Mouse (Mus musculus) spleen, postnatal 36 days (tissue): ENCODE data around the gene Ubfd1.
"Not testable (repeated sequence)": the region's sequence is repeated elsewhere in the genome, so short reads cannot be mapped to it uniquely, and the experiment has no call there.

Experiments
- DNase-seq, 2 experiments: peaks; one replicate each; pipeline ENCODE4 v3.0.0; 2022; ENCODE audit warnings: low spot score in 2 of 2, mixed read lengths in 1 of 2

Gene Ubfd1

GRCm38 (mm10) chr7:122087195-122087982, 20.4 kb downstream of the Ubfd1 start:
- peak; percentile 41 to 47 for DNase-seq

GRCm38 (mm10) chr7:122094564-122095330, 27.8 kb downstream of the Ubfd1 start:
- peak; percentile 14 to 38 for DNase-seq

GRCm38 (mm10) chr7:122098009-122098408, 31.0 kb downstream of the Ubfd1 start:
- DNase-seq = no peak

GRCm38 (mm10) chr7:122099222-122099621, 32.2 kb downstream of the Ubfd1 start:
- DNase-seq = peak; percentile 32 to 33

GRCm38 (mm10) chr7:122101014-122101746, 34.2 kb downstream of the Ubfd1 start:
- DNase-seq = not testable (repeated sequence)

GRCm38 (mm10) chr7:122101747-122102244, 34.8 kb downstream of the Ubfd1 start, which contains the start of gene Ndufab1:
Gene Ndufab1, minus strand, starts transcription at chr7:122101886.
- DNase-seq = peak; percentile 85

- no peak for DNase-seq
Observed at GRCm38 (mm10) chr7:122108206-122108605, 41.2 kb downstream of the Ubfd1 start.

- DNase-seq = no peak
Observed at GRCm38 (mm10) chr7:122123518-122123917, 56.5 kb downstream of the Ubfd1 start.

- no peak for DNase-seq
Observed at GRCm38 (mm10) chr7:122125636-122126035, 58.7 kb downstream of the Ubfd1 start.

- no peak for DNase-seq
Observed at GRCm38 (mm10) chr7:122126946-122127345, 60.0 kb downstream of the Ubfd1 start.
